In genomic region chr8:126023706-126024305, GRCm38 (mm10) we compare ENCODE assay signal across 29 mouse cellular contexts. TPM values are rescaled to one million over a fixed set of nuclear protein-coding genes. Genes with fewer than 3 reads are reported as not detected.
DNase-seq lines count a peak whose midpoint lies in the region; ATAC-seq lines count a peak whose summit lies in the region.
"Had no signal": no experiment of that assay in that cellular context is flagged by ENCODE, and none has a peak within 500 bp of the region (broad histone marks: within the 10 kb centered on the region; RNA-seq: fewer than 3 reads in every experiment).

No protein-coding gene starts in this region.

- 48% methylated on average over 3 of the region's 3 CpGs for WGBS in intestine, embryonic 14.5 days
- 51% methylated on average over 3 of the region's 3 CpGs for WGBS in stomach, embryonic 16.5 days

- no peak overlapping the region for H3K9ac ChIP-seq in intestine, embryonic 14.5 days (ENCODE audit: low read length)
- H3K9ac ChIP-seq in stomach, embryonic 16.5 days (ENCODE audit: low read length): no peak overlapping the region
- H3K9ac ChIP-seq: forebrain, postnatal 0 days; heart, embryonic 12.5 days; liver, embryonic 15.5 days; neural tube, embryonic 13.5 days had no signal

- no peaks in the 10 kb centered on the region for H3K9me3 ChIP-seq in intestine, embryonic 14.5 days (ENCODE audit: control insufficient read depth, low read length)
- no peaks in the 10 kb centered on the region for H3K9me3 ChIP-seq in stomach, embryonic 16.5 days (replicated peaks; ENCODE audit: control insufficient read depth, low read length)
- H3K9me3 ChIP-seq: heart, embryonic 12.5 days; limb, embryonic 10.5 days; liver, embryonic 15.5 days; midbrain, embryonic 10.5 days; neural tube, embryonic 13.5 days had no signal

- DNase-seq in cerebellum, postnatal 4 days (ENCODE audit: low spot score in 2 of 2): no peak
- peak; percentile 48 for DNase-seq in cerebellum, adult 18-20 months
- DNase-seq in intestine, embryonic 14.5 days (ENCODE audit: low spot score): no peak
- DNase-seq in adrenal gland, postnatal 14 days: no peak
- DNase-seq in embryo, embryonic 10 days (ENCODE audit: low spot score): no peak
- DNase-seq: adrenal gland, postnatal 25 days; forebrain, postnatal 0 days; gastrocnemius, postnatal 25 days; heart, adult 18-20 months; heart, postnatal 10 days; kidney, adult 2 months; kidney, postnatal 10 days; liver; right cerebral cortex, adult 18-20 months; thymus, postnatal 25 days had no signal

- ATAC-seq in cerebellum, adult (ENCODE audit: insufficient number of reproducible peaks, low FRiP score, low TSS enrichment): peak; percentile 38; the same call in 1 of the 2 replicates
- peak; percentile 71; the same call in 1 of the 2 replicates for ATAC-seq in intestine, embryonic 14.5 days (replicated peaks; ENCODE audit: low FRiP score, low TSS enrichment, low read depth)
- peak; percentile 53; the same call in 1 of the 2 replicates for ATAC-seq in stomach, embryonic 16.5 days (ENCODE audit: insufficient read depth, low FRiP score)
- ATAC-seq: forebrain, postnatal 0 days; hindbrain, postnatal 0 days; lung, postnatal 0 days; midbrain, embryonic 16.5 days had no signal

- H3K4me1 ChIP-seq in intestine, embryonic 14.5 days (replicated peaks; ENCODE audit: control insufficient read depth, insufficient read depth, low read length): no peaks in the 10 kb centered on the region
- peaks cover 7% of the 10 kb centered on the region; the same call in 1 of the 2 replicates for H3K4me1 ChIP-seq in stomach, embryonic 16.5 days (ENCODE audit: control insufficient read depth, insufficient read depth, low read length)
- H3K4me1 ChIP-seq: heart, embryonic 12.5 days; hindbrain, embryonic 10.5 days; limb, embryonic 10.5 days; liver, embryonic 15.5 days; midbrain, embryonic 10.5 days; neural tube, embryonic 13.5 days had no signal

- H3K4me3 ChIP-seq in intestine, embryonic 14.5 days (ENCODE audit: low read depth, low read length): no peak overlapping the region
- H3K4me3 ChIP-seq in stomach, embryonic 16.5 days (replicated peaks; ENCODE audit: low read length): no peak overlapping the region
- H3K4me3 ChIP-seq: heart, embryonic 12.5 days; hindbrain, embryonic 10.5 days; layer of hippocampus, adult 2 months; limb, embryonic 10.5 days; liver, embryonic 15.5 days; midbrain, embryonic 10.5 days; myocyte; neural tube, embryonic 13.5 days had no signal

- H3K4me2 ChIP-seq in intestine, embryonic 14.5 days (ENCODE audit: low read length): no peak overlapping the region
- no peak overlapping the region for H3K4me2 ChIP-seq in stomach, embryonic 16.5 days (ENCODE audit: low read depth, low read length)
- H3K4me2 ChIP-seq: heart, embryonic 12.5 days; liver, embryonic 15.5 days; neural tube, embryonic 13.5 days had no signal

- no peaks in the 10 kb centered on the region for H3K27me3 ChIP-seq in intestine, embryonic 14.5 days (replicated peaks; ENCODE audit: control insufficient read depth, insufficient read depth, low read length)
- no peaks in the 10 kb centered on the region for H3K27me3 ChIP-seq in stomach, embryonic 16.5 days (ENCODE audit: control insufficient read depth, insufficient read depth, low read length)
- H3K27me3 ChIP-seq: heart, embryonic 12.5 days; liver, embryonic 15.5 days; neural tube, embryonic 13.5 days had no signal

- no peak overlapping the region for H3K27ac ChIP-seq in intestine, embryonic 14.5 days (ENCODE audit: low read depth)
- H3K27ac ChIP-seq in stomach, embryonic 16.5 days (ENCODE audit: low read length): no peak overlapping the region
- H3K27ac ChIP-seq: hindbrain, embryonic 10.5 days; hindbrain, postnatal 0 days; limb, embryonic 10.5 days; liver, embryonic 15.5 days; macrophage; midbrain, embryonic 10.5 days; neural tube, embryonic 13.5 days had no signal

- no peaks in the 10 kb centered on the region for H3K36me3 ChIP-seq in intestine, embryonic 14.5 days (ENCODE audit: control insufficient read depth, insufficient read depth, low read length)
- no peaks in the 10 kb centered on the region for H3K36me3 ChIP-seq in stomach, embryonic 16.5 days (ENCODE audit: control insufficient read depth, insufficient read depth, low read length)
- H3K36me3 ChIP-seq: heart, embryonic 12.5 days; hindbrain, embryonic 10.5 days; limb, embryonic 10.5 days; liver, embryonic 15.5 days; midbrain, embryonic 10.5 days; neural tube, embryonic 13.5 days had no signal

RNA-seq across cellular contexts. Expression of gene Kcnk1, which starts 28.8 kb away (rescaled TPM):
- polyA plus RNA-seq in intestine, embryonic 14.5 days (2014; fragmentation: Nextera tagmentation; extraction: Ambion mirVana): 46.2 and 50.3 TPM in 2 replicates
- polyA plus RNA-seq in stomach, embryonic 16.5 days (2015; fragmentation: Nextera tagmentation; extraction: Ambion mirVana): 63.8 and 76.0 TPM in 2 replicates
- total RNA-seq in adrenal gland, postnatal 14 days (2021): 1.1 and 1.2 TPM in 2 replicates
- polyA plus RNA-seq: macrophage, myocyte had no signal

Comparison
In these comparisons a context has a peak if more than half of its experiments do, and no peak if none do; other contexts are left out.
1. DNase-seq: peak in cerebellum, adult 18-20 months (2 of 2); none in cerebellum, postnatal 4 days (0 of 2), intestine, embryonic 14.5 days (single experiment), adrenal gland, postnatal 14 days (single experiment) and embryo, embryonic 10 days (single experiment).
2. Peak in every context shown above with its lines, with median percentiles within 50 percentile points of each other: ATAC-seq.